Mouse (Mus musculus) stomach, embryonic 14.5 days (tissue): ENCODE measurements around the gene Smoc1. TPM values are rescaled to one million over a fixed set of nuclear protein-coding genes. Genes with fewer than 3 reads are reported as not detected.

ENCODE experiments used
- ATAC-seq: fragments of 200-750 bp; cut with Nextera tagmentation; 2 replicates; pipeline ENCODE4 v1.8.0; 2017; ENCODE audit warnings: low read depth, moderate TSS enrichment; ENCODE audit not compliant: insufficient number of reproducible peaks, insufficient read depth, low FRiP score
- H3K27ac ChIP-seq: fragments of 300-500 bp; sonication (generic); 2 replicates; pipeline ENCODE4 v1.5.1; 2014; ENCODE audit warnings: mild to moderate bottlenecking, low read length, moderate library complexity, mixed read lengths
- H3K27me3 ChIP-seq: fragments of 300-500 bp; sonication (generic); 2 replicates; pipeline ENCODE4 v1.6.1; 2014; ENCODE audit warnings: low read length, control low read depth, mixed read lengths; ENCODE audit not compliant: control insufficient read depth, insufficient read depth
- H3K36me3 ChIP-seq: fragments of 300-500 bp; sonication (generic); 2 replicates; pipeline ENCODE4 v1.6.1; 2014; ENCODE audit warnings: mild to moderate bottlenecking, control low read depth, low read length, moderate library complexity, mixed read lengths; ENCODE audit not compliant: control insufficient read depth, insufficient read depth
- H3K4me1 ChIP-seq: fragments of 300-500 bp; sonication (generic); 2 replicates; pipeline ENCODE4 v1.6.1; 2014; ENCODE audit warnings: low read length, control low read depth, mixed read lengths; ENCODE audit not compliant: control insufficient read depth, insufficient read depth
- H3K4me2 ChIP-seq: fragments of 300-500 bp; sonication (generic); replicated peaks from 2 replicates; pipeline ENCODE4 v1.6.1; 2014; ENCODE audit warnings: low read depth, low read length, control low read depth
- H3K4me3 ChIP-seq: fragments of 300-500 bp; sonication (generic); 2 replicates; pipeline ENCODE4 v1.5.1; 2014; ENCODE audit warnings: low read depth, low read length, control low read depth
- H3K9ac ChIP-seq: fragments of 300-500 bp; sonication (generic); replicated peaks from 2 replicates; pipeline ENCODE4 v1.6.1; 2014; ENCODE audit warnings: low read depth, mild to moderate bottlenecking, control low read depth, low read length, moderate library complexity, mixed read lengths
- H3K9me3 ChIP-seq: fragments of 300-500 bp; sonication (generic); 2 replicates; pipeline ENCODE4 v1.6.1; 2016; ENCODE audit warnings: low read depth, low read length, control low read depth; ENCODE audit not compliant: control insufficient read depth
- WGBS: fragments of 180-500 bp; shearing (Covaris S2); extraction: QIAGEN DNeasy Blood & Tissue Kit; methylation state at CpG from one replicate; pipeline ENCODE4 v1.1.7; 2014; 5-methylcytosine and 5-hydroxymethylcytosine counted together
- polyA plus RNA-seq: library from polyadenylated mRNA; unstranded; fragments of >200 nt; fragmentation: Nextera tagmentation; extraction: Ambion mirVana; gene quantifications from 2 replicates; pipeline ENCODE4 v1.2.1, GENCODE M21; 2014

Smoc1 gene
- polyA plus RNA-seq, 1 experiment from 2014 or later = 4.7 TPM

GRCm38 (mm10) chr12:81105721-81106633, 79.4 kb downstream of the Smoc1 start:
- Histone ChIP-seq H3K4me2 (no peak overlapping the region), H3K4me3 (no peak overlapping the region), H3K27ac (no peak overlapping the region), H3K4me1 (no peaks in the 10 kb centered on the region), H3K36me3 (no peaks in the 10 kb centered on the region), H3K9me3 (no peaks in the 10 kb centered on the region), H3K27me3 (no peaks in the 10 kb centered on the region), H3K9ac (no peak overlapping the region)
- no peak for ATAC-seq
- 87% methylated on average over 12 of the region's 12 CpGs for WGBS

DNA sequence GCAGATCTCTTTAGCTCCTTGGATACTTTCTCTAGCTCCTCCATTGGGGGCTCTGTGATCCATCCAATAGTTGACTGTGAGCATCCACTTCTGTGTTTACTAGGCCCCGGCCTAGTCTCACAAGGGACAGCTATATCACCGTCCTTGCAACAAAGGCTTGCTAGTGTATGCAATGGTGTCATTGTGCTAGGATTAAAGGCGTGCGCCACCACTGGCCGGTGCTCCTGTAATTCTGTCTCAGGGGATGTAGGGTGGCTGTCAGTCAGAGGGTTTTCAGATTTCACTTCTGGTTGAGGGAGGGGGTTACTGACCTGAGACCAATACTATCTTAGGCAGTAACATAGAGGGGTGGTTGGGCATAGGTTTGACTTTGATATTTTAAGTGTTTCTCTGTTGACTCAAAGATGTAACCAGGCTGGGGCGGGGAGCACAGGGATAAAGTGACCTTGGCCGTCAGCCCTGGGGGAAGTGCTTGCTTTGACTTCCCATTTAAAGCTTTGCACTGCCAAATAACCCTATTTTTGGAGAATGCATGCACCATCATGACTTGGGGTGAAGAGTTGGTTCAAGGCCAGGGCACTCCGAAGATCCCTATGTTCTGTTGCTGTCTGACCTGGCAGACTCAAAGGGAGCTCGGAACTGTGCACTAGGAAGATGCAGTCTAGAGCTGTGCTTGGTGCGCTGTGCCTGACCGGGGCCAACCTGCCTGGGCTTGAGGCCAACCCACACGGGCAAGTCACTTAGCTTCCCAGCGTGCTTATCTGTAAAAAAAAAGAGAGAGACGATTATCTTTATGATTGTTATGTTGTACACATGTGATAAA, 80.9 kb downstream of the Smoc1 start:
- no peaks in the 10 kb centered on the region for H3K4me1 ChIP-seq
- H3K4me3 ChIP-seq = no peak overlapping the region
- no peaks in the 10 kb centered on the region for H3K9me3 ChIP-seq
- H3K27ac ChIP-seq = no peak overlapping the region
- H3K4me2 ChIP-seq = no peak overlapping the region
- no peak overlapping the region for H3K9ac ChIP-seq
- no peaks in the 10 kb centered on the region for H3K27me3 ChIP-seq
- no peaks in the 10 kb centered on the region for H3K36me3 ChIP-seq
- ATAC-seq = no peak
- WGBS = 75% methylated on average over 14 of the region's 14 CpGs

GRCm38 (mm10) chr12:81108600-81109011, 82.0 kb downstream of the Smoc1 start:
- WGBS = 22% methylated on average over 7 of the region's 7 CpGs
- no peaks in the 10 kb centered on the region for H3K27me3 ChIP-seq
- ATAC-seq = 0 out of 2 replicates have a peak, but pooled peaks have one; percentile 42
- H3K36me3 ChIP-seq = no peaks in the 10 kb centered on the region
- no peak overlapping the region for H3K4me2 ChIP-seq
- H3K9ac ChIP-seq = no peak overlapping the region
- no peak overlapping the region for H3K4me3 ChIP-seq
- no peaks in the 10 kb centered on the region for H3K9me3 ChIP-seq
- H3K27ac ChIP-seq = no peak overlapping the region
- no peaks in the 10 kb centered on the region for H3K4me1 ChIP-seq

- ATAC-seq = no peak
- H3K27ac ChIP-seq = no peak overlapping the region
- H3K4me3 ChIP-seq = no peak overlapping the region
- H3K4me2 ChIP-seq = no peak overlapping the region
- H3K27me3 ChIP-seq = no peaks in the 10 kb centered on the region
- H3K4me1 ChIP-seq = no peaks in the 10 kb centered on the region
- H3K9me3 ChIP-seq = no peaks in the 10 kb centered on the region
- no peak overlapping the region for H3K9ac ChIP-seq
- H3K36me3 ChIP-seq = no peaks in the 10 kb centered on the region
- over 99% methylated on average over 3 of the region's 3 CpGs for WGBS
Observed at GRCm38 (mm10) chr12:81110006-81110405, 83.4 kb downstream of the Smoc1 start.

DNA sequence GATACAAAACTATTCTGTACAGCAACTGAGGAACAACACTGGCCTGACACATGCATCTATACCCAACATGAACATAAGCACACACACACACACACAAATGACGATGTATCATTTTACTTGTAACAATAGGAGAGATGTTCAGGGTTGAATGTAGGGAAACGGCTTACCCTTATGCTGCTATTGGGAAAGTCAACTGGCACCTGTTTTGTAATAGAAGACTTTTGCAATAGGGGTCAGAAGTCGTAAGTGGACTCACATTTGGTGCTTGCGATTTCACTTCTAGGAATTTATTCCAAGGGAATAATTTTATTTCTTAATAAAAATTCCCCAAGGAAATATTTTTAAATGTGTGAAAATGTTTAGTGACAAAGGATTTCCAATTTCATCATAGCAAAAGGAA, 85.7 kb downstream of the Smoc1 start:
- Histone ChIP-seq H3K27me3 (no peaks in the 10 kb centered on the region), H3K4me3 (no peak overlapping the region), H3K9me3 (no peaks in the 10 kb centered on the region), H3K4me1 (no peaks in the 10 kb centered on the region), H3K27ac (no peak overlapping the region), H3K4me2 (no peak overlapping the region), H3K9ac (no peak overlapping the region), H3K36me3 (no peaks in the 10 kb centered on the region)
- no peak for ATAC-seq
- 92% methylated on average over 4 of the region's 4 CpGs for WGBS

DNA sequence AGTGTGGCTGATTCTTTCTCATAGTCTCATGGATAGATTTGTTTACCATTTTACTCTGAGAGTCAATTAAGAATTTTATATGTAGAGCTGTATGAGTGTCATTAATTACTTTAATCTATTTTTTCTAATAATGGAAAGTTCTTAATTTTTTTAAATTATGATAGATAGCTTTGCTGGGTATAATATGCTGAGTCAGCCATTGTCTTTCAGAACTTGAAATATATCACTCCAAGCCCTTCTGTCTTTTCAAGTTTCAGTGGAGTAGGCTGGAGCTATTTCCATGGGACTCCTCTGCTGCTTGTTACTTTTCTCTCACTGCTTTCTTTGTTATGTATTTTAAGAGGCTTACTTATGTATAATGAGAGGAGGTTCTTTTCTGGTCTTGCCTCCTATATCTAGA, 93.7 kb downstream of the Smoc1 start:
- Histone ChIP-seq H3K36me3 (no peaks in the 10 kb centered on the region), H3K27me3 (no peaks in the 10 kb centered on the region), H3K4me2 (no peak overlapping the region), H3K27ac (no peak overlapping the region), H3K9me3 (no peaks in the 10 kb centered on the region), H3K4me1 (no peaks in the 10 kb centered on the region), H3K9ac (no peak overlapping the region), H3K4me3 (no peak overlapping the region)
- ATAC-seq = no peak

DNA sequence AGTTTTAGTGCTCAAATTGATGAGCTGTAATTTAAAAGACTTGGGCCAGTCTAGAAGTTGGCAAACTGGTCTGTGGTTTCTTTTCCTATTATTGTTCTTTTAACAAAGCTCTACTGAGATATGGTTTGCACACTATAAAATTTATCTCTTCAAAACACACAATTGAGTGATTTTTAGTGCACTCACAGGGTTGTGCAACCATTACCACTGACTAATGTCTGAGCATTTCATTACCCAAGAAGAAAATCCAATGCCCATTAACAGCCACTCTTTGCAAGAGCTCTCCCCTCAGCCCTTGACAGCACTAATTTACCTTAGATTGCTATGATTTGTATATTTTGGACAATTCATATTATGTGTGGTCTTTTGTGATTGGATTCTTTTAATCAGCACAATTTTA, 97.2 kb downstream of the Smoc1 start:
- Histone ChIP-seq H3K4me2 (no peak overlapping the region), H3K36me3 (no peaks in the 10 kb centered on the region), H3K9me3 (no peaks in the 10 kb centered on the region), H3K27ac (no peak overlapping the region), H3K4me1 (no peaks in the 10 kb centered on the region), H3K4me3 (no peak overlapping the region), H3K9ac (no peak overlapping the region), H3K27me3 (no peaks in the 10 kb centered on the region)
- no peak for ATAC-seq

DNA sequence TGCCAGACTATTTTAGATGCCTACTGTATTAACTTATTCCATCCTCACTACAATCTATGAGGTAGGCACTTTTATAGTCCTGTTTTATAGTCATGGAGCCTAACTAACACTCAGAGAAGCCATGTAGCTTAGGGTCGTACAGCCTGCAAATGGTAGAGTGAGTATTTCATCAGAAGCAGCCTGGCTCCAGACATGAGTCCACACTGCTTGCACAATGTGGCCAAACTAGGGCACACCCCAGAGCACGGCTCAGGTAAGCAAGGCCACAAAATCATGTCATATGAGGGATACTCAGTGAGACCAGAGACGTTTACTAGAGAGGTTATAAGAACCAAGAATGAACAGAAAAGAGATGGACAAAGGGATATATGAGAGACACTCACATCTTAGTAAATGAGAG, 100.2 kb downstream of the Smoc1 start:
- Histone ChIP-seq H3K4me3 (no peak overlapping the region), H3K27ac (no peak overlapping the region), H3K4me2 (no peak overlapping the region), H3K36me3 (no peaks in the 10 kb centered on the region), H3K9ac (no peak overlapping the region), H3K4me1 (peaks cover 4% of the 10 kb centered on the region; the same call in 1 of the 2 replicates), H3K9me3 (no peaks in the 10 kb centered on the region), H3K27me3 (no peaks in the 10 kb centered on the region)
- no peak for ATAC-seq
- WGBS = 83% methylated on average over 3 of the region's 3 CpGs
